Mouse (Mus musculus): ENCODE measurements around the gene Syne2.

DNA sequence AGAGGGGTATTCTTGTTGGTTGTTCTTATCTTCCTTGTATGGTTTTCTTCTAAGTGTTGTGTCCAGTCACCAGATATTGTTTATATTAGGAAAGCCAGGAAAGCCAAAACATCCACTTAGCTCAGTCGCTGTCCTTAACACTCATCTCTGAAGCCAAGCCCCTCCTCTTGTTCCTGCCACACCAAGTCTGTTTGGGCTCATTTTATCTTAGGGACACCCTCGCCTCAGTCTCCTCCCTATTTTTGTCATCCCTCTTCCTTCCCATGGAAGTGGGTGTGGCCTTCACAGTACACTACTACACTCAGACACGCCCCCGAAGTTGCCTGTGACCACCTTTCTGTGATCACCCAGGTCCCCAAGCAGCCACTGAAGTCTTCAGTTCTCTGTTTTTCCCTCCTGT is 314.7 kb downstream of the Syne2 start:
- TF ChIP-seq GATA1 (IDR thresholded peaks at IDR 0.05; ENCODE audit: borderline replicate concordance, low read length): no peak
- TF ChIP-seq FLI1 (IDR thresholded peaks at IDR 0.05; ENCODE audit: low read length): no peak

Data from megakaryocyte, embryonic 14.5 days (primary cell).